ENCODE assay signal across 8 mouse cellular contexts in the genomic region with DNA sequence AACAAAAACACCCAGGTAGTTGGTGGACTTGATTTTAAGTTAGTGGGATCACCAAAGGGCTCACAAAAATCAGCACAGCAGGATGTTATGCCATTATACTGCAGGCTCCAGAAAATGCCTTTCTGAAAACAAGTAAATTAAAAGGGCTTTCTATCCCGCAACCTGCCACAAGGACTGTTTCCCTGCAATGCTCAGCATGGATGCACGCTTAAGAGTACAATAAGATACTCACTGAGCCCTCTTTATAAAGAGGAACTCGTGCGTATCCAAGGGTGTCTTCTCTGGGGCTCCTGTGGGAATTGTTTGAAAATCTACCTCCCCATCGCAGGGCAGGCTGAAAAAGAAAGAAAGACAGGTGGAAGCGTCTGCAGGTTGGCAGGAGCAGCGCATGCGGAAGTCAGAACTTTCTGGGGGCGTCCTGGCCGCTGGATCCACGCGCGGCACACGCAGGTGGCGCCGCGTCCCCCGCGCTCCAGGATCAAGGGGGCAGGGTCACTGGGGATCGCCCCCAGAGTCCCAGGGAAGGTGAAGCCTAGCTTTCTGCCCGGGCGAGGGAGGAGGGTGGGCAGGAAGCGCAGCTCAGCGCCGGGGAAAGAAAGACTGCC. TPM values are rescaled to one million over a fixed set of nuclear protein-coding genes. Genes with fewer than 3 reads are reported as not detected.
DNase-seq lines count a peak whose midpoint lies in the region; ATAC-seq and TF ChIP-seq lines count a peak whose summit lies in the region.

No protein-coding gene starts in this region.

- peak; percentile 77 for DNase-seq in kidney, postnatal 0 days (ENCODE audit: low spot score)
- DNase-seq in kidney, postnatal 25 days: no peak
- DNase-seq in ES-E14 (ENCODE audit: low read depth, low spot score): no peak
- DNase-seq in midbrain, embryonic 11.5 days (ENCODE audit: low spot score, missing footprints): no peak
- DNase-seq in adrenal gland, postnatal 36 days: no peak
- DNase-seq in cerebellum, postnatal 36 days: no peak

- under 1% methylated on average over 24 of the region's 25 CpGs for WGBS in kidney, postnatal 0 days
- WGBS in embryonic facial prominence, embryonic 12.5 days: under 1% methylated on average over 24 of the region's 25 CpGs
- WGBS in intestine, embryonic 15.5 days: under 1% methylated on average over 24 of the region's 25 CpGs
- WGBS in midbrain, embryonic 11.5 days: under 1% methylated on average over 24 of the region's 25 CpGs

- H3K4me2 ChIP-seq in kidney, postnatal 0 days (ENCODE audit: low read length): peak overlapping the region; percentile 92
- peak overlapping the region; percentile 67 for H3K4me2 ChIP-seq in embryonic facial prominence, embryonic 12.5 days (replicated peaks)
- H3K4me2 ChIP-seq in intestine, embryonic 15.5 days (replicated peaks): peak overlapping the region; percentile 86
- peak overlapping the region; percentile 79 for H3K4me2 ChIP-seq in midbrain, embryonic 11.5 days

- no peaks in the 10 kb centered on the region for H3K27me3 ChIP-seq in kidney, postnatal 0 days (ENCODE audit: insufficient read depth, low read length)
- no peaks in the 10 kb centered on the region; the same call in 1 of the 2 replicates for H3K27me3 ChIP-seq in embryonic facial prominence, embryonic 12.5 days
- no peaks in the 10 kb centered on the region for H3K27me3 ChIP-seq in intestine, embryonic 15.5 days (replicated peaks)
- no peaks in the 10 kb centered on the region for H3K27me3 ChIP-seq in midbrain, embryonic 11.5 days (ENCODE audit: control insufficient read depth, insufficient read depth, low read length)

- no peaks in the 10 kb centered on the region for H3K36me3 ChIP-seq in kidney, postnatal 0 days (ENCODE audit: insufficient read depth, low read length)
- no peaks in the 10 kb centered on the region for H3K36me3 ChIP-seq in ES-E14 (ENCODE audit: control insufficient read depth, insufficient read depth, low read length, poor library complexity, severe bottlenecking)
- peaks cover 12% of the 10 kb centered on the region; the same call in 1 of the 2 replicates for H3K36me3 ChIP-seq in embryonic facial prominence, embryonic 12.5 days
- H3K36me3 ChIP-seq in intestine, embryonic 15.5 days: no peaks in the 10 kb centered on the region
- no peaks in the 10 kb centered on the region; the same call in 1 of the 2 replicates for H3K36me3 ChIP-seq in midbrain, embryonic 11.5 days (ENCODE audit: control insufficient read depth, insufficient read depth, low read length)

- peak; percentile 59 for TF ChIP-seq CTCF in kidney, postnatal 0 days (IDR thresholded peaks at IDR 0.05; ENCODE audit: low read depth)

- H3K9ac ChIP-seq in kidney, postnatal 0 days (ENCODE audit: low read depth, low read length): peak overlapping the region; percentile 82
- peak overlapping the region; percentile 66 for H3K9ac ChIP-seq in ES-E14 (ENCODE audit: insufficient read depth, low read depth, low read length, poor library complexity, severe bottlenecking)
- peak overlapping the region; percentile 90 for H3K9ac ChIP-seq in embryonic facial prominence, embryonic 12.5 days
- H3K9ac ChIP-seq in intestine, embryonic 15.5 days: peak overlapping the region; percentile 87
- H3K9ac ChIP-seq in midbrain, embryonic 11.5 days (ENCODE audit: low read length): peak overlapping the region; percentile 94

- H3K27ac ChIP-seq in kidney, postnatal 0 days: peak overlapping the region; percentile 91
- no peak overlapping the region for H3K27ac ChIP-seq in ES-E14 (ENCODE audit: insufficient read depth, low read depth, low read length, poor library complexity, severe bottlenecking)
- H3K27ac ChIP-seq in embryonic facial prominence, embryonic 12.5 days: peak overlapping the region; percentile 83
- peak overlapping the region; percentile 85 for H3K27ac ChIP-seq in intestine, embryonic 15.5 days
- H3K27ac ChIP-seq in midbrain, embryonic 11.5 days (ENCODE audit: low read depth, low read length): peak overlapping the region; percentile 85

- in situ Hi-C loops in ES-E14 (cut with MboI; ENCODE audit: low sequenced_read_pairs in 2 of 2, unreplicated experiment in 2 of 2): no loop called here

- H3K9me3 ChIP-seq in kidney, postnatal 0 days (replicated peaks; ENCODE audit: low read length): no peaks in the 10 kb centered on the region
- H3K9me3 ChIP-seq in ES-E14 (ENCODE audit: control insufficient read depth, insufficient read depth, low read depth, low read length): no peaks in the 10 kb centered on the region
- no peaks in the 10 kb centered on the region for H3K9me3 ChIP-seq in embryonic facial prominence, embryonic 12.5 days
- H3K9me3 ChIP-seq in intestine, embryonic 15.5 days: no peaks in the 10 kb centered on the region
- no peaks in the 10 kb centered on the region for H3K9me3 ChIP-seq in midbrain, embryonic 11.5 days (ENCODE audit: control insufficient read depth, low read length)

- peak overlapping the region; percentile 80 for H3K4me3 ChIP-seq in kidney, postnatal 0 days (replicated peaks; ENCODE audit: low read depth, low read length)
- peak overlapping the region; percentile 86 to 95 for H3K4me3 ChIP-seq in ES-E14 (ENCODE audit: insufficient read depth in 1 of 2, low read depth in 1 of 2, low read length in 2 of 2, poor library complexity in 1 of 2, severe bottlenecking in 1 of 2)
- peak overlapping the region; percentile 80 for H3K4me3 ChIP-seq in embryonic facial prominence, embryonic 12.5 days
- peak overlapping the region; percentile 88 for H3K4me3 ChIP-seq in intestine, embryonic 15.5 days (replicated peaks)
- peak overlapping the region; percentile 81 for H3K4me3 ChIP-seq in midbrain, embryonic 11.5 days (ENCODE audit: low read depth, low read length)

- H3K4me1 ChIP-seq in kidney, postnatal 0 days (replicated peaks; ENCODE audit: insufficient read depth, low read length): no peaks in the 10 kb centered on the region
- H3K4me1 ChIP-seq in ES-E14 (ENCODE audit: control insufficient read depth in 2 of 2, insufficient read depth in 2 of 2, low read length in 2 of 2, poor library complexity in 1 of 2): peaks cover 8 to 11% of the 10 kb centered on the region in 2 experiments
- peaks cover 16% of the 10 kb centered on the region for H3K4me1 ChIP-seq in embryonic facial prominence, embryonic 12.5 days
- H3K4me1 ChIP-seq in intestine, embryonic 15.5 days (replicated peaks): no peaks in the 10 kb centered on the region; the same call in none of the 2 replicates
- H3K4me1 ChIP-seq in midbrain, embryonic 11.5 days (ENCODE audit: control insufficient read depth, insufficient read depth, low read length): peaks cover 16% of the 10 kb centered on the region

- ATAC-seq in kidney, postnatal 0 days (replicated peaks; ENCODE audit: low FRiP score, low read depth): peak; percentile 34
- ATAC-seq in embryonic facial prominence, embryonic 12.5 days (ENCODE audit: insufficient number of reproducible peaks, insufficient read depth, low FRiP score, low TSS enrichment): no peak; the same call in 1 of the 2 replicates
- ATAC-seq in intestine, embryonic 15.5 days: peak; percentile 39
- ATAC-seq in midbrain, embryonic 11.5 days (ENCODE audit: low FRiP score): peak; percentile 53

TF ChIP-seq in ES-E14, 5 proteins besides CTCF, POLR2A, EP300 and RAD21:
- TF ChIP-seq ZNF384 (IDR thresholded peaks at IDR 0.05; ENCODE audit: low read depth, low read length): no peak
- no peak; the same call in 1 of the 2 replicates for TF ChIP-seq HCFC1 (IDR thresholded peaks at IDR 0.05; ENCODE audit: borderline replicate concordance, insufficient read depth, low read length)
- no peak for TF ChIP-seq CHD2 (IDR thresholded peaks at IDR 0.05; ENCODE audit: low read depth, low read length)
- TF ChIP-seq MAFK (IDR thresholded peaks at IDR 0.05; ENCODE audit: insufficient read depth, low read depth, low read length): no peak
- no peak for TF ChIP-seq ZC3H11A (IDR thresholded peaks at IDR 0.05; ENCODE audit: borderline replicate concordance, low read depth, low read length)
TF ChIP-seq in ES-E14: peak in this region for 0.

RNA-seq across cellular contexts. Expression of gene Ccnjl, which starts 0.4 kb away (rescaled TPM):
- polyA plus RNA-seq in kidney, postnatal 0 days (2015; fragmentation: Nextera tagmentation; extraction: Ambion mirVana): 14.1 and 14.2 TPM in 2 replicates
- total RNA-seq in ES-E14 (2012; rRNA removed): 1.0 and 2.1 TPM in 2 replicates
- 22.7 and 23.6 TPM in 2 replicates for polyA plus RNA-seq in embryonic facial prominence, embryonic 12.5 days (2016; fragmentation: Nextera tagmentation; extraction: Ambion mirVana)
- polyA plus RNA-seq in intestine, embryonic 15.5 days (2015; fragmentation: Nextera tagmentation; extraction: Ambion mirVana): 15.9 and 16.6 TPM in 2 replicates
- polyA plus RNA-seq in midbrain, embryonic 11.5 days (2014; fragmentation: Nextera tagmentation; extraction: Ambion mirVana): 35.7 and 40.2 TPM in 2 replicates
- 1 to 10 TPM; 2.1 TPM for total RNA-seq in adrenal gland, postnatal 36 days (2021)

RNA-seq across cellular contexts. Expression of gene C1qtnf2, which starts 54.1 kb away (rescaled TPM):
- polyA plus RNA-seq in kidney, postnatal 0 days (2015; fragmentation: Nextera tagmentation; extraction: Ambion mirVana): 27.2 and 28.0 TPM in 2 replicates
- not detected in 2 replicates for total RNA-seq in ES-E14 (2012; rRNA removed)
- 6.8 and 7.3 TPM in 2 replicates for polyA plus RNA-seq in embryonic facial prominence, embryonic 12.5 days (2016; fragmentation: Nextera tagmentation; extraction: Ambion mirVana)
- 6.3 and 6.6 TPM in 2 replicates for polyA plus RNA-seq in intestine, embryonic 15.5 days (2015; fragmentation: Nextera tagmentation; extraction: Ambion mirVana)
- 2.7 and 3.1 TPM in 2 replicates for polyA plus RNA-seq in midbrain, embryonic 11.5 days (2014; fragmentation: Nextera tagmentation; extraction: Ambion mirVana)
- total RNA-seq in adrenal gland, postnatal 36 days (2021): 10 to 100 TPM in 1 of 2 experiments, 1 to 10 TPM in 1; 4.7 to 11.3 TPM

RNA-seq across cellular contexts. Expression of gene 4933415A04Rik, which starts 58.7 kb away (rescaled TPM):
- polyA plus RNA-seq in kidney, postnatal 0 days (2015; fragmentation: Nextera tagmentation; extraction: Ambion mirVana): 3.8 and 4.6 TPM in 2 replicates
- 0.49 and 0.63 TPM in 2 replicates for total RNA-seq in ES-E14 (2012; rRNA removed)
- polyA plus RNA-seq in embryonic facial prominence, embryonic 12.5 days (2016; fragmentation: Nextera tagmentation; extraction: Ambion mirVana): 5.6 and 5.9 TPM in 2 replicates
- polyA plus RNA-seq in intestine, embryonic 15.5 days (2015; fragmentation: Nextera tagmentation; extraction: Ambion mirVana): 4.4 and 5.4 TPM in 2 replicates
- polyA plus RNA-seq in midbrain, embryonic 11.5 days (2014; fragmentation: Nextera tagmentation; extraction: Ambion mirVana): 10.1 and 11.3 TPM in 2 replicates
- total RNA-seq in adrenal gland, postnatal 36 days (2021): 1 to 10 TPM in 1 of 2 experiments, under 1 TPM in 1; 0.36 to 1.0 TPM
